Mouse (Mus musculus): ENCODE measurements around the gene Lpcat1. TPM values are rescaled to one million over a fixed set of nuclear protein-coding genes. Genes with fewer than 3 reads are reported as not detected.

The Lpcat1 gene
- total RNA-seq (2021), result 12.7 and 20.9 TPM in 2 replicates
- long read RNA-seq, transcript Lpcat1-201 (14 exons, 3,675 nt), result major isoform, 22 of 25 reads
- long read RNA-seq, partial matches to known transcripts, result 1 of 25 reads
- long read RNA-seq, other reads (novel, unspliced or antisense), result 1 of 25 reads

- peak; percentile 92 for DNase-seq
Measured at GRCm38 (mm10) chr13:73467034-73467420, at the start of gene Lpcat1. Gene Lpcat1, plus strand, starts transcription at chr13:73467197.

- peak; percentile 8 for DNase-seq
Measured at GRCm38 (mm10) chr13:73417478-73418220, 49.3 kb upstream of the Lpcat1 start.

GRCm38 (mm10) chr13:73418297-73418696 lies 48.7 kb upstream of the Lpcat1 start:
- no peak for DNase-seq

GRCm38 (mm10) chr13:73419244-73419643 lies 47.8 kb upstream of the Lpcat1 start:
- no peak for DNase-seq

GRCm38 (mm10) chr13:73423043-73423442 lies 44.0 kb upstream of the Lpcat1 start:
- DNase-seq, result no peak

GRCm38 (mm10) chr13:73425035-73425434 lies 42.0 kb upstream of the Lpcat1 start:
- no peak for DNase-seq

- DNase-seq, result peak; percentile 68
Measured at GRCm38 (mm10) chr13:73425839-73426490, 41.0 kb upstream of the Lpcat1 start.

GRCm38 (mm10) chr13:73426587-73426986 lies 40.4 kb upstream of the Lpcat1 start:
- DNase-seq, result no peak

- no peak for DNase-seq
Measured at GRCm38 (mm10) chr13:73429605-73430321, 37.2 kb upstream of the Lpcat1 start.

GRCm38 (mm10) chr13:73432466-73433149 lies 34.4 kb upstream of the Lpcat1 start:
- DNase-seq, result no peak

- no peak for DNase-seq
Measured at GRCm38 (mm10) chr13:73433681-73434535, 33.1 kb upstream of the Lpcat1 start.

GRCm38 (mm10) chr13:73434687-73435086 lies 32.3 kb upstream of the Lpcat1 start:
- DNase-seq, result no peak

- DNase-seq, result no peak
Measured at GRCm38 (mm10) chr13:73435662-73436061, 31.3 kb upstream of the Lpcat1 start.

- DNase-seq, result no peak
Measured at GRCm38 (mm10) chr13:73439057-73439456, 27.9 kb upstream of the Lpcat1 start.

- DNase-seq, result no peak
Measured at GRCm38 (mm10) chr13:73441032-73441431, 26.0 kb upstream of the Lpcat1 start.

GRCm38 (mm10) chr13:73441686-73442085 lies 25.3 kb upstream of the Lpcat1 start:
- no peak for DNase-seq

GRCm38 (mm10) chr13:73442431-73442830 lies 24.6 kb upstream of the Lpcat1 start:
- DNase-seq, result no peak

GRCm38 (mm10) chr13:73443093-73443821 lies 23.7 kb upstream of the Lpcat1 start:
- DNase-seq, result no peak

GRCm38 (mm10) chr13:73445087-73445486 lies 21.9 kb upstream of the Lpcat1 start:
- peak; percentile 53 for DNase-seq

- no peak for DNase-seq
Measured at GRCm38 (mm10) chr13:73446076-73446475, 20.9 kb upstream of the Lpcat1 start.

- DNase-seq, result no peak
Measured at GRCm38 (mm10) chr13:73446494-73446893, 20.5 kb upstream of the Lpcat1 start.
